ENCODE assay signal across 11 mouse cellular contexts in genomic region chr4:58714221-58714620, GRCm38 (mm10).
DNase-seq lines count a peak whose midpoint lies in the region; ATAC-seq lines count a peak whose summit lies in the region.
"Had no signal": no experiment of that assay in that cellular context is flagged by ENCODE, and none has a peak within 500 bp of the region (broad histone marks: within the 10 kb centered on the region; RNA-seq: fewer than 3 reads in every experiment).

No protein-coding gene starts in this region.

- ATAC-seq in intestine, embryonic 16.5 days = peak; percentile 96
- no peak for ATAC-seq in limb, embryonic 11.5 days (ENCODE audit: insufficient number of reproducible peaks, low FRiP score, low TSS enrichment, low read depth)
- no peak for ATAC-seq in frontal cortex, adult (ENCODE audit: low TSS enrichment)

- no peaks in the 10 kb centered on the region for H3K27me3 ChIP-seq in intestine, embryonic 16.5 days (replicated peaks; ENCODE audit: control insufficient read depth, insufficient read depth, low read length)
- H3K27me3 ChIP-seq in limb, embryonic 11.5 days (ENCODE audit: control insufficient read depth, insufficient read depth, low read length) = no peaks in the 10 kb centered on the region
- H3K27me3 ChIP-seq: lung, embryonic 15.5 days had no signal

- peak; percentile 39 for DNase-seq in urinary bladder, postnatal 25 days (ENCODE audit: low spot score)
- DNase-seq in urinary bladder, adult 2 months (ENCODE audit: low spot score) = no peak
- DNase-seq in limb, embryonic 11.5 days (ENCODE audit: low spot score) = peak; percentile 49
- DNase-seq in frontal cortex, postnatal 14 days (ENCODE audit: low spot score in 2 of 2) = no peak
- no peak for DNase-seq in thymus, postnatal 10 days (ENCODE audit: low spot score in 2 of 2)
- DNase-seq: adrenal gland, postnatal 25 days; cerebellum, adult 8-10 months had no signal

- peak overlapping the region; percentile 15; the same call in 1 of the 2 replicates for H3K27ac ChIP-seq in intestine, embryonic 16.5 days (ENCODE audit: low read length)
- H3K27ac ChIP-seq in limb, embryonic 11.5 days (replicated peaks; ENCODE audit: low read depth, low read length) = no peak overlapping the region; the same call in 1 of the 2 replicates
- H3K27ac ChIP-seq: lung, embryonic 15.5 days had no signal

- 31% methylated on average over 13 of the region's 13 CpGs for WGBS in intestine, embryonic 16.5 days
- 26% methylated on average over 13 of the region's 13 CpGs for WGBS in limb, embryonic 11.5 days

- peaks cover 6% of the 10 kb centered on the region; the same call in 1 of the 2 replicates for H3K4me1 ChIP-seq in intestine, embryonic 16.5 days (ENCODE audit: control insufficient read depth, insufficient read depth, low read length)
- peaks cover 24% of the 10 kb centered on the region for H3K4me1 ChIP-seq in limb, embryonic 11.5 days (ENCODE audit: control insufficient read depth, insufficient read depth, low read length)

- H3K36me3 ChIP-seq in intestine, embryonic 16.5 days (ENCODE audit: control insufficient read depth, insufficient read depth, low read length) = no peaks in the 10 kb centered on the region
- H3K36me3 ChIP-seq in limb, embryonic 11.5 days (ENCODE audit: control insufficient read depth, insufficient read depth, low read length) = no peaks in the 10 kb centered on the region
- H3K36me3 ChIP-seq: G1E; lung, embryonic 15.5 days had no signal

- no peaks in the 10 kb centered on the region for H3K9me3 ChIP-seq in intestine, embryonic 16.5 days (ENCODE audit: control insufficient read depth, low read length)
- H3K9me3 ChIP-seq in limb, embryonic 11.5 days (ENCODE audit: control insufficient read depth, low read length) = no peaks in the 10 kb centered on the region
- H3K9me3 ChIP-seq: G1E; lung, embryonic 15.5 days had no signal

- H3K4me2 ChIP-seq in intestine, embryonic 16.5 days (ENCODE audit: low read depth, low read length) = peak overlapping the region; percentile 5; the same call in 1 of the 2 replicates
- no peak overlapping the region for H3K4me2 ChIP-seq in limb, embryonic 11.5 days (ENCODE audit: low read depth, severe bottlenecking)
- H3K4me2 ChIP-seq: lung, embryonic 15.5 days had no signal

- no peak overlapping the region for H3K9ac ChIP-seq in intestine, embryonic 16.5 days (ENCODE audit: low read depth, low read length)
- no peak overlapping the region for H3K9ac ChIP-seq in limb, embryonic 11.5 days (ENCODE audit: low read length)
- H3K9ac ChIP-seq: lung, embryonic 15.5 days had no signal

- no peak overlapping the region for H3K4me3 ChIP-seq in intestine, embryonic 16.5 days (ENCODE audit: low read length)
- no peak overlapping the region for H3K4me3 ChIP-seq in limb, embryonic 11.5 days (ENCODE audit: low read depth, low read length)
- H3K4me3 ChIP-seq: lung, embryonic 15.5 days had no signal

Comparison
In these comparisons a context has a peak if more than half of its experiments do, and no peak if none do; other contexts are left out.
1. DNase-seq: peak in urinary bladder, postnatal 25 days (single experiment) and limb, embryonic 11.5 days (single experiment); none in urinary bladder, adult 2 months (single experiment), frontal cortex, postnatal 14 days (0 of 2) and thymus, postnatal 10 days (0 of 2).